Mouse (Mus musculus): ENCODE measurements at regions not wholly inside any gene's neighbourhood (a gene's known extent, or its start where the extent isn't known, plus 50 kb on each side); places are given as distances from the start of the nearest gene placed in this dataset.

DNA sequence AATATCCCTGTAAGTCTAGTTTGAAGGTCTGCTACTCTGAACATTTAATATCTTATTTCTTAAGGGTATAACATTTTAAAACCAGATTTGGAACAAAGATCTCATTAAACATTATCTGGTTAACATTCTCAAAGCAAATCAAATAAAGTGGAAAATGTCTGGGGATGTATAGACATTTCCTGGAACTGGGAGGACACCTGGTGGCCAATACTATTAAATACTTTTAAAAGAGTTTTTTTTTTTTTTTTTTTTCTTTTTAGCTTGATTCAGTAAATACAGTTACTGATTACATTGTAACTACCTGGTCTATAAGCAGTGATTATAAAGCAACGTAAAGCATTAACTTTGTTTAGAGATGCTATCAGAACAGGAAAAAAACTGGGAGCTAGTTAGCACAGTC is 299.6 kb upstream of the Myo3a start:
- peak; percentile 12 for DNase-seq (ENCODE audit: low read depth, low spot score)
- no peak overlapping the region for H3K4me3 ChIP-seq (ENCODE audit: control insufficient read depth in 1 of 2, insufficient read depth in 1 of 2, low read depth in 2 of 2, low read length in 2 of 2)
- H3K9ac ChIP-seq (ENCODE audit: control insufficient read depth, low read depth, low read length, poor library complexity, severe bottlenecking), result no peak overlapping the region
- H3K4me1 ChIP-seq (ENCODE audit: control insufficient read depth in 1 of 2, insufficient read depth in 2 of 2, low read length in 2 of 2), result no peaks in the 10 kb centered on the region
- H3K79me2 ChIP-seq (ENCODE audit: control insufficient read depth, insufficient read depth, low read length, poor library complexity), result no peaks in the 10 kb centered on the region
- no peaks in the 10 kb centered on the region for H3K9me3 ChIP-seq (replicated peaks; ENCODE audit: insufficient read depth, low read length)
- H3K27me3 ChIP-seq (ENCODE audit: control insufficient read depth in 1 of 2, insufficient read depth in 2 of 2, low read length in 2 of 2), result no peaks in the 10 kb centered on the region
- no peak overlapping the region for H3K27ac ChIP-seq (ENCODE audit: control insufficient read depth, low read depth, low read length)
- H3K36me3 ChIP-seq (ENCODE audit: control insufficient read depth in 1 of 2, insufficient read depth in 2 of 2, low read length in 2 of 2), result no peaks in the 10 kb centered on the region
- TF ChIP-seq NRF1 (IDR thresholded peaks at IDR 0.05; ENCODE audit: insufficient read depth, low read depth, low read length, poor library complexity, severe bottlenecking) (no peak), ZNF384 (IDR thresholded peaks at IDR 0.05; ENCODE audit: low read depth, low read length) (peak; percentile 69), MAZ (IDR thresholded peaks at IDR 0.05; ENCODE audit: low read depth, low read length) (no peak), SIN3A (IDR thresholded peaks at IDR 0.05; ENCODE audit: low read length) (no peak), GABPA (IDR thresholded peaks at IDR 0.05; ENCODE audit: low read depth, low read length) (no peak), E2F4 (IDR thresholded peaks at IDR 0.05; ENCODE audit: borderline replicate concordance, low read depth, low read length) (no peak), USF1 (IDR thresholded peaks at IDR 0.05; ENCODE audit: low read depth, low read length) (no peak), MEF2A (IDR thresholded peaks at IDR 0.05; ENCODE audit: extremely low read depth, insufficient replicate concordance, low read depth, low read length, poor library complexity, severe bottlenecking) (no peak), HCFC1 (IDR thresholded peaks at IDR 0.05; ENCODE audit: low read depth, low read length) (no peak), CTCF (IDR thresholded peaks at IDR 0.05 in 2 of 3, conservative IDR thresholded peaks at IDR 0.05 in 1 of 3; ENCODE audit: control insufficient read depth in 1 of 3, insufficient read depth in 1 of 3, low read depth in 2 of 3, low read length in 3 of 3, poor library complexity in 1 of 3, severe bottlenecking in 1 of 3) (peak in 1 of 3 experiments; percentile 40; a peak in 1 of 6 replicates), RAD21 (IDR thresholded peaks at IDR 0.05; ENCODE audit: low read depth, low read length) (peak; percentile 46), SMC3 (IDR thresholded peaks at IDR 0.05; ENCODE audit: low read depth, low read length) (peak; percentile 20; the same call in 1 of the 2 replicates), USF2 (IDR thresholded peaks at IDR 0.05; ENCODE audit: borderline replicate concordance in 1 of 2, insufficient read depth in 1 of 2, low read depth in 1 of 2, low read length in 2 of 2) (no peak), GATA1 (IDR thresholded peaks at IDR 0.05; ENCODE audit: low read depth, low read length) (no peak)

DNA sequence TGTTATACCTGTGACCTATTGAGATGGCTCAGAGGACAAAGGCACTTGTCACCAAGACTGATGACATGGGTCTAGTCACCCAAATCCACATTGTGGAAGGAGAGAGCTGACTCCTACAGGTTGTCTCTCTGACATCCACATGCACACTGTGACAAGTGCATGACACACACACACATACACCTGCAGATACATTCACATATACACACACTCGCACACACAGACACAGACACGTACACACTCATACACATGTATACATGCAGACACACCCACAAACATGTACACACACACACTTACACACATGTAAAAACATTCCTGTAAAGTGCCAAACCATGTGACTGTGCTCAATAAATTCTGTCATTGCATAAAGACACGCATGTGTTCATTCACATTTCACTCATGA is 287.3 kb upstream of the Myo3a start:
- H3K79me2 ChIP-seq (ENCODE audit: control insufficient read depth, insufficient read depth, low read length, poor library complexity), result no peaks in the 10 kb centered on the region
- no peaks in the 10 kb centered on the region for H3K36me3 ChIP-seq (ENCODE audit: control insufficient read depth in 1 of 2, insufficient read depth in 2 of 2, low read length in 2 of 2)
- no peak overlapping the region for H3K9ac ChIP-seq (ENCODE audit: control insufficient read depth, low read depth, low read length, poor library complexity, severe bottlenecking)
- no peak for TF ChIP-seq USF2 (IDR thresholded peaks at IDR 0.05; ENCODE audit: borderline replicate concordance in 1 of 2, insufficient read depth in 1 of 2, low read depth in 1 of 2, low read length in 2 of 2)
- TF ChIP-seq E2F4 (IDR thresholded peaks at IDR 0.05; ENCODE audit: borderline replicate concordance, low read depth, low read length), result no peak
- TF ChIP-seq ZNF384 (IDR thresholded peaks at IDR 0.05; ENCODE audit: low read depth, low read length), result no peak
- no peak for TF ChIP-seq POLR2A (IDR thresholded peaks at IDR 0.05; ENCODE audit: control insufficient read depth in 1 of 2, insufficient read depth in 1 of 2, low read depth in 1 of 2, low read length in 2 of 2, poor library complexity in 1 of 2)
- TF ChIP-seq MAZ (IDR thresholded peaks at IDR 0.05; ENCODE audit: low read depth, low read length), result no peak
- TF ChIP-seq POLR2AphosphoS5 (IDR thresholded peaks at IDR 0.05; ENCODE audit: borderline replicate concordance, low read depth, low read length), result no peak
- no peak for TF ChIP-seq GABPA (IDR thresholded peaks at IDR 0.05; ENCODE audit: low read depth, low read length)
- no peak for TF ChIP-seq EP300 (IDR thresholded peaks at IDR 0.05; ENCODE audit: low read depth in 1 of 2, low read length in 2 of 2)
- no peak for TF ChIP-seq RAD21 (IDR thresholded peaks at IDR 0.05; ENCODE audit: low read depth, low read length)
- TF ChIP-seq TCF12 (IDR thresholded peaks at IDR 0.05; ENCODE audit: low read depth, low read length), result no peak
- no peak for TF ChIP-seq TBP (IDR thresholded peaks at IDR 0.05; ENCODE audit: low read depth, low read length)
- no peak for TF ChIP-seq MYB (IDR thresholded peaks at IDR 0.05; ENCODE audit: low read depth, low read length)
- no peaks in the 10 kb centered on the region for H3K9me3 ChIP-seq (replicated peaks; ENCODE audit: insufficient read depth, low read length)
- H3K27ac ChIP-seq (ENCODE audit: control insufficient read depth, low read depth, low read length), result no peak overlapping the region
- DNase-seq (ENCODE audit: low read depth, low spot score), result no peak
- no peak overlapping the region for H3K4me3 ChIP-seq (ENCODE audit: control insufficient read depth in 1 of 2, insufficient read depth in 1 of 2, low read depth in 2 of 2, low read length in 2 of 2)
- H3K27me3 ChIP-seq (ENCODE audit: control insufficient read depth in 1 of 2, insufficient read depth in 2 of 2, low read length in 2 of 2), result no peaks in the 10 kb centered on the region
- H3K4me1 ChIP-seq (ENCODE audit: control insufficient read depth in 1 of 2, insufficient read depth in 2 of 2, low read length in 2 of 2), result peaks cover 0 to 2% of the 10 kb centered on the region in 2 experiments; a peak in 1 of 4 replicates

Measured in MEL (cell line).